Mouse (Mus musculus): ENCODE measurements around the gene Fam118b.

DNA sequence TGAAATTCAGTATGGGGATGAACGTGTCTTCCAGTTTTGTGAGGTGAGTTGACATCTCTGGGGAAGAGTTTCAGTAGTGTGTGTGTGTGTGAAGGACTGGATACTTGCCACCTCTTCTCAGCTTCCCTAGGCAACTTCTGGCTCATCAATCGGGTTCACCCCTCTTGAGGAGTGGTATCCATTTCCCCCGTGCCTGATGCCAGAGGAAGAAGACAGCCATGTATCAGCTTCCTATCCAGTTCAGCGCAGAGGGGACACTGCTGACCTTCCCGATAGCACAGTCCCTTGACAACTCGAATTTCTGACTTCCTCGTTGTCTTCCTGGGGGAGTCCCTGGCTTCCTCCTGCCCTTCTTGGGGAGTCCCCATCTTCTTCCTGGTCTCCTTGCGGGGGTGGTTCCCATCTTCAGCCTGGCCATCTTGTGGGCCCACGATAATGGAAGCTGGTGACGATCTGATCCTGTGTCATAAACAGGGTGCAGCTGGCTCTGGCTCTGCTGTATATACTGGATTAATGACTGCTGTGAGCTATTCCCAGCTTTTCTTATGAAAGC, 80.2 kb downstream of the Fam118b start:
- TF ChIP-seq POLR2A (IDR thresholded peaks at IDR 0.05; ENCODE audit: low read depth, low read length) (no peak), CTCF (conservative IDR thresholded peaks at IDR 0.05; ENCODE audit: insufficient read depth, insufficient read length, low read depth, low read length) (no peak)
